Mouse (Mus musculus): Measurements from ENCODE around the gene Arhgef18. TPM values are rescaled to one million over a fixed set of nuclear protein-coding genes. Genes with fewer than 3 reads are reported as not detected.

Gene Arhgef18
- total and polyA plus RNA-seq, 3 experiments: 3.0 to 6.6 TPM; not detected in 1

- Histone ChIP-seq H3K9me3 (replicated peaks; ENCODE audit: insufficient read depth, low read length) (no peaks in the 10 kb centered on the region), H3K9ac (ENCODE audit: control insufficient read depth, low read depth, low read length, poor library complexity, severe bottlenecking) (peak within 1 kb of the TSS; percentile 81), H3K4me3 (ENCODE audit: control insufficient read depth in 1 of 2, insufficient read depth in 1 of 2, low read depth in 2 of 2, low read length in 2 of 2) (peak within 1 kb of the TSS; percentile 56 to 75), H3K79me2 (ENCODE audit: control insufficient read depth, insufficient read depth, low read length, poor library complexity) (peaks cover 3% of the 10 kb centered on the region; the same call in 1 of the 2 replicates), H3K27me3 (ENCODE audit: control insufficient read depth in 1 of 2, insufficient read depth in 2 of 2, low read length in 2 of 2) (no peaks in the 10 kb centered on the region), H3K27ac (ENCODE audit: control insufficient read depth, low read depth, low read length) (peak within 1 kb of the TSS; percentile 75), H3K4me1 (ENCODE audit: control insufficient read depth in 1 of 2, insufficient read depth in 2 of 2, low read length in 2 of 2) (peaks cover 0 to 6% of the 10 kb centered on the region in 2 experiments; a peak in 2 of 4 replicates), H3K36me3 (ENCODE audit: control insufficient read depth in 1 of 2, insufficient read depth in 2 of 2, low read length in 2 of 2) (peaks cover 0 to 6% of the 10 kb centered on the region in 2 experiments; a peak in 1 of 4 replicates)
- peak; percentile 98 for DNase-seq (ENCODE audit: low read depth, low spot score)
- TF ChIP-seq GATA1 (IDR thresholded peaks at IDR 0.05; ENCODE audit: low read depth, low read length) (no peak), SIN3A (IDR thresholded peaks at IDR 0.05; ENCODE audit: low read length) (peak; percentile 95), TCF12 (IDR thresholded peaks at IDR 0.05; ENCODE audit: low read depth, low read length) (peak; percentile 28; the same call in 1 of the 2 replicates), ETS1 (IDR thresholded peaks at IDR 0.05; ENCODE audit: low read depth, low read length) (0 out of 2 replicates have a peak, but pooled peaks have one; percentile 54), MEF2A (IDR thresholded peaks at IDR 0.05; ENCODE audit: extremely low read depth, insufficient replicate concordance, low read depth, low read length, poor library complexity, severe bottlenecking) (peak; percentile 74; the same call in 1 of the 2 replicates), CTCF (IDR thresholded peaks at IDR 0.05 in 2 of 3, conservative IDR thresholded peaks at IDR 0.05 in 1 of 3; ENCODE audit: control insufficient read depth in 1 of 3, insufficient read depth in 1 of 3, low read depth in 2 of 3, low read length in 3 of 3, poor library complexity in 1 of 3, severe bottlenecking in 1 of 3) (peak in 2 of 3 experiments; percentile 1 to 2; a peak in 1 of 6 replicates), TBP (IDR thresholded peaks at IDR 0.05; ENCODE audit: low read depth, low read length) (peak; percentile 82; the same call in 1 of the 2 replicates), POLR2A (IDR thresholded peaks at IDR 0.05; ENCODE audit: control insufficient read depth in 1 of 2, insufficient read depth in 1 of 2, low read depth in 1 of 2, low read length in 2 of 2, poor library complexity in 1 of 2) (peak; percentile 86 to 92; a peak in 3 of 4 replicates), ZNF384 (IDR thresholded peaks at IDR 0.05; ENCODE audit: low read depth, low read length) (no peak), E2F4 (IDR thresholded peaks at IDR 0.05; ENCODE audit: borderline replicate concordance, low read depth, low read length) (no peak), USF1 (IDR thresholded peaks at IDR 0.05; ENCODE audit: low read depth, low read length) (peak; percentile 99), POLR2AphosphoS5 (IDR thresholded peaks at IDR 0.05; ENCODE audit: borderline replicate concordance, low read depth, low read length) (no peak), SMC3 (IDR thresholded peaks at IDR 0.05; ENCODE audit: low read depth, low read length) (no peak), NRF1 (IDR thresholded peaks at IDR 0.05; ENCODE audit: insufficient read depth, low read depth, low read length, poor library complexity, severe bottlenecking) (peak; percentile 97), ELF1 (IDR thresholded peaks at IDR 0.05; ENCODE audit: low read depth, low read length) (no peak), CHD2 (IDR thresholded peaks at IDR 0.05; ENCODE audit: low read length) (no peak), BHLHE40 (IDR thresholded peaks at IDR 0.05; ENCODE audit: borderline replicate concordance, low read depth, low read length) (peak; percentile 90), MAFK (IDR thresholded peaks at IDR 0.05; ENCODE audit: borderline replicate concordance, low read depth, low read length) (no peak), USF2 (IDR thresholded peaks at IDR 0.05; ENCODE audit: borderline replicate concordance in 1 of 2, insufficient read depth in 1 of 2, low read depth in 1 of 2, low read length in 2 of 2) (peak; percentile 97 to 99), ZC3H11A (IDR thresholded peaks at IDR 0.05; ENCODE audit: low read depth, low read length) (no peak), JUND (IDR thresholded peaks at IDR 0.05; ENCODE audit: low read depth, low read length) (no peak), UBTF (IDR thresholded peaks at IDR 0.05; ENCODE audit: borderline replicate concordance, insufficient read depth, low read depth, low read length) (no peak), GABPA (IDR thresholded peaks at IDR 0.05; ENCODE audit: low read depth, low read length) (no peak), MAX (IDR thresholded peaks at IDR 0.05; ENCODE audit: low read length) (peak; percentile 99), KAT2A (conservative IDR thresholded peaks at IDR 0.05; ENCODE audit: low read depth, low read length) (no peak; the same call in 1 of the 2 replicates), EP300 (IDR thresholded peaks at IDR 0.05; ENCODE audit: low read depth in 1 of 2, low read length in 2 of 2) (no peak), HCFC1 (IDR thresholded peaks at IDR 0.05; ENCODE audit: low read depth, low read length) (peak; percentile 87), NELFE (IDR thresholded peaks at IDR 0.05; ENCODE audit: low read depth, low read length) (peak; percentile 86), CHD1 (IDR thresholded peaks at IDR 0.05; ENCODE audit: low read depth, low read length) (no peak), ZKSCAN1 (IDR thresholded peaks at IDR 0.05; ENCODE audit: low read depth, low read length) (no peak), TAL1 (IDR thresholded peaks at IDR 0.05; ENCODE audit: low read length) (no peak), MYC (IDR thresholded peaks at IDR 0.05; ENCODE audit: low read depth, low read length) (no peak), ZMIZ1 (IDR thresholded peaks at IDR 0.05; ENCODE audit: low read depth, low read length) (peak; percentile 63; the same call in 1 of the 2 replicates), MAZ (IDR thresholded peaks at IDR 0.05; ENCODE audit: low read depth, low read length) (peak; percentile 89)
These were observed 107.7 kb downstream of the Arhgef18 start, which contains the start of gene Mcoln1 for GRCm38 (mm10) chr8:3500235-3501090. Gene Mcoln1 (plus strand): TSS chr8:3500457.

Measured in MEL (cell line).